Mouse (Mus musculus) retina, adult 2 months (tissue): ENCODE measurements around the gene Daam1.

ENCODE experiments used
- DNase-seq: peaks from one replicate; pipeline ENCODE4 v3.0.0-alpha.2; 2012; ENCODE audit warnings: low read depth, low spot score

Gene Daam1

DNA sequence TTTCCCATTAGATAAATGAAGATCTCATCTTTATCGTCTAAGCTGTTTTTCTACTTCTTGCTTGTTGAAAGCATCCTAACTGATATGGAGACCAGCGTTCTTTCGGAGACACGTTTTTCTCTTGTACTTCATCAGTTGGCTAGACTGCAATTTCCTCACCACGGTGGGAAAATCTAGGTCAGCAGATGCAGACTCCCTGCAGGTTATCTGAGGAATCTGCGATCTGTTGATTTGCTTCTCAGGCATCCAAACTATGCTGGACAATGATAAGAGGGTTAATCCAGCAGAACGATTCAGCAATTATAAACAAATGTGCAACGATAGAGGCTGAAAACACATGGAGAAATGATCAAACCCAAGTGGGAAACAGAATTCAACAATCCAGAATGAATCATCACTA is 208.6 kb downstream of the Daam1 start:
- no peak for DNase-seq

DNA sequence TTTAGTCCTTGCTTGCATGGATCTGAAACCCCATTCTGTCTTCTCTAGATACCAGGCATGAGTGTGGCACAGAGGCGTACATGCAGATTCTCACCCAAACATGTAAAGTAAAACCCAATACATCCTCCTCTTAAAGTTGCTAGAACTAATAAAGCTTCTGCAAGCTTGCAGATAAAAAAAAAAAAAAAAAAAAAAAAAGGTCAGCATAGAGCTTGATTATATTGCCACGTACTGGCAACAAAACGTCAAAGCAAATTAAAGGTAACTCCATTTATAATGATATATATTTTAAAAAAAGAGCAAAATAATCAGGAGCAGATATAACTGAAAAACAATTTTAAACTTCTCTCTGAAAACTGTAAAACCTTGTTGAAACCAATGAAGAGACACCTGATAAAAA is 210.4 kb downstream of the Daam1 start:
- DNase-seq = no peak
